ENCODE assay signal across 16 mouse cellular contexts in the genomic region with DNA sequence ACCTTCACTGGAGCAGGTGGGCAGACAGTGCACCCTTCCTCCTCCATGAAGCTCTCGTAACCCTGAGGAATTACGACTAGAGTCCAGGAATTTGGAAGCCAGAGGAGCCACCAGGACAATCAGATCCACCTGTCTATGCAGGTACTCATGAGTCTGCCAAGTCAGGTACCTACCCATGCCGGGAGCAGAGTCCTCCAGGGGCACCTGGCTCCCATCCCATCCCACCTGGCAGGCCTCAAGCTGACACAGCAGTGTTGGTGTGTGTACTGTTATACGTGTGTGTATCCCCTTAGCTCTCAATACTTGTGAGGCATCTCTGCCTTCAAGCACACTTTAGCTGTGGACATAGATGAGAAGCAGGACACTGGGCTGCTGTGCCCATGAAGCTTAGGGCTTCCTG. TPM values are rescaled to one million over a fixed set of nuclear protein-coding genes. Genes with fewer than 3 reads are reported as not detected.
DNase-seq lines count a peak whose midpoint lies in the region; ATAC-seq and TF ChIP-seq lines count a peak whose summit lies in the region.
"Had no signal": no experiment of that assay in that cellular context is flagged by ENCODE, and none has a peak within 500 bp of the region (broad histone marks: within the 10 kb centered on the region; RNA-seq: fewer than 3 reads in every experiment).

No protein-coding gene starts in this region.

- no peak for TF ChIP-seq POLR2A in cerebellum, adult 2 months (IDR thresholded peaks at IDR 0.05; ENCODE audit: borderline replicate concordance, insufficient read depth, low read length)

- peaks cover 68% of the 10 kb centered on the region for H3K4me1 ChIP-seq in cerebellum, adult 2 months (ENCODE audit: control insufficient read depth, insufficient read depth, low read length)
- peaks cover 29% of the 10 kb centered on the region for H3K4me1 ChIP-seq in kidney, embryonic 14.5 days (ENCODE audit: control insufficient read depth, insufficient read depth, low read length)

- H3K27me3 ChIP-seq in cerebellum, adult 2 months (ENCODE audit: control insufficient read depth, insufficient read depth, low read length): no peaks in the 10 kb centered on the region
- no peaks in the 10 kb centered on the region for H3K27me3 ChIP-seq in kidney, embryonic 14.5 days (ENCODE audit: control insufficient read depth, insufficient read depth, low read length)
- H3K27me3 ChIP-seq: limb, embryonic 13.5 days had no signal

- TF ChIP-seq CTCF in cerebellum, adult 2 months (IDR thresholded peaks at IDR 0.05; ENCODE audit: borderline replicate concordance, insufficient read depth, low read depth, low read length): no peak

- 11% methylated on average over 4 of the region's 4 CpGs for WGBS in cerebellum, adult 2 months
- WGBS in kidney, embryonic 14.5 days: 77% methylated on average over 4 of the region's 4 CpGs

- H3K36me3 ChIP-seq in kidney, embryonic 14.5 days (ENCODE audit: control insufficient read depth, insufficient read depth, low read length): peaks cover 5% of the 10 kb centered on the region; the same call in 1 of the 2 replicates

- H3K4me2 ChIP-seq in kidney, embryonic 14.5 days (replicated peaks; ENCODE audit: low read depth, low read length): no peak overlapping the region
- H3K4me2 ChIP-seq: limb, embryonic 13.5 days had no signal

- ATAC-seq in cerebellum, adult (ENCODE audit: insufficient number of reproducible peaks, low FRiP score, low TSS enrichment): no peak
- ATAC-seq in kidney, embryonic 14.5 days (ENCODE audit: low FRiP score, low TSS enrichment): no peak

- peak; percentile 60 to 62 for DNase-seq in cerebellum, adult 2 months
- DNase-seq in kidney, adult 11 months: peak; percentile 84
- DNase-seq in cerebellum, adult 9-11 months: peak; percentile 80
- DNase-seq in induced T-regulatory cell, adult 2 months (ENCODE audit: low read depth): peak; percentile 36
- DNase-seq in urinary bladder, postnatal 4 days (ENCODE audit: low spot score in 2 of 2): no peak
- no peak for DNase-seq in liver
- DNase-seq: heart, adult 18-20 months; lung, adult 18-20 months; midbrain, embryonic 14.5 days; retina, postnatal 1 day had no signal

- no peaks in the 10 kb centered on the region for H3K9me3 ChIP-seq in kidney, embryonic 14.5 days (ENCODE audit: control insufficient read depth, low read length)
- H3K9me3 ChIP-seq: limb, embryonic 13.5 days had no signal

- no peak overlapping the region for H3K9ac ChIP-seq in kidney, embryonic 14.5 days (ENCODE audit: low read depth, low read length)
- H3K9ac ChIP-seq: limb, embryonic 13.5 days had no signal

- H3K27ac ChIP-seq in cerebellum, adult 2 months (ENCODE audit: insufficient read depth, low read length): peak overlapping the region; percentile 86
- H3K27ac ChIP-seq in kidney, embryonic 14.5 days (ENCODE audit: low read depth, low read length): no peak overlapping the region
- H3K27ac ChIP-seq: limb, embryonic 13.5 days; macrophage had no signal

- no peak overlapping the region for H3K4me3 ChIP-seq in cerebellum, adult 2 months (replicated peaks; ENCODE audit: insufficient read depth, low read depth, low read length)
- H3K4me3 ChIP-seq in kidney, embryonic 14.5 days (ENCODE audit: low read length): no peak overlapping the region
- H3K4me3 ChIP-seq: limb, embryonic 13.5 days had no signal

RNA-seq across cellular contexts. Expression of gene Ralgds, which starts 9.2 kb away (rescaled TPM):
- polyA plus RNA-seq in cerebellum, adult 2 months (2012; rRNA removed): 133 and 151 TPM in 2 replicates
- 23.7 and 26.6 TPM in 2 replicates for polyA plus RNA-seq in kidney, embryonic 14.5 days (2014; fragmentation: Nextera tagmentation; extraction: Ambion mirVana)

RNA-seq across cellular contexts. Expression of gene Gm10134, which starts 16.3 kb away (rescaled TPM):
- polyA plus RNA-seq in cerebellum, adult 2 months (2012; rRNA removed): 0.48 TPM in 1 of 2 replicates, not detected in the other
- polyA plus RNA-seq in kidney, embryonic 14.5 days (2014; fragmentation: Nextera tagmentation; extraction: Ambion mirVana): 2.7 and 9.9 TPM in 2 replicates
- polyA plus RNA-seq: neural tube, embryonic 11.5 days had no signal

RNA-seq across cellular contexts. Expression of gene Gbgt1, which starts 25.5 kb away (rescaled TPM):
- polyA plus RNA-seq in cerebellum, adult 2 months (2012; rRNA removed): 1.1 and 1.5 TPM in 2 replicates
- 2.7 and 3.5 TPM in 2 replicates for polyA plus RNA-seq in kidney, embryonic 14.5 days (2014; fragmentation: Nextera tagmentation; extraction: Ambion mirVana)
- polyA plus RNA-seq: heart, postnatal 0 days; neural tube, embryonic 11.5 days had no signal

RNA-seq across cellular contexts. Expression of gene Cel, which starts 41.0 kb away (rescaled TPM):
- polyA plus RNA-seq in cerebellum, adult 2 months (2012; rRNA removed): 0.10 TPM in 2 replicates
- polyA plus RNA-seq in kidney, embryonic 14.5 days (2014; fragmentation: Nextera tagmentation; extraction: Ambion mirVana): not detected in 2 replicates
- polyA plus RNA-seq: heart, postnatal 0 days; macrophage; midbrain, embryonic 14.5 days; neural tube, embryonic 11.5 days had no signal

RNA-seq across cellular contexts. Expression of gene Mrps2, which starts 54.3 kb away (rescaled TPM):
- 43.2 and 44.5 TPM in 2 replicates for polyA plus RNA-seq in cerebellum, adult 2 months (2012; rRNA removed)
- 51.9 and 73.0 TPM in 2 replicates for polyA plus RNA-seq in kidney, embryonic 14.5 days (2014; fragmentation: Nextera tagmentation; extraction: Ambion mirVana)

Comparison
In these comparisons a context has a peak if more than half of its experiments do, and no peak if none do; other contexts are left out.
1. DNase-seq: peak in cerebellum, adult 2 months (2 of 2), kidney, adult 11 months (single experiment), cerebellum, adult 9-11 months (single experiment) and induced T-regulatory cell, adult 2 months (single experiment); none in urinary bladder, postnatal 4 days (0 of 2) and liver (single experiment).